Mouse (Mus musculus): ENCODE measurements around the gene Nupl1. TPM values are rescaled to one million over a fixed set of nuclear protein-coding genes. Genes with fewer than 3 reads are reported as not detected.

Gene Nupl1
- not detected in 2 replicates for polyA plus RNA-seq (2014; fragmentation: Nextera tagmentation; extraction: Ambion mirVana)

DNA sequence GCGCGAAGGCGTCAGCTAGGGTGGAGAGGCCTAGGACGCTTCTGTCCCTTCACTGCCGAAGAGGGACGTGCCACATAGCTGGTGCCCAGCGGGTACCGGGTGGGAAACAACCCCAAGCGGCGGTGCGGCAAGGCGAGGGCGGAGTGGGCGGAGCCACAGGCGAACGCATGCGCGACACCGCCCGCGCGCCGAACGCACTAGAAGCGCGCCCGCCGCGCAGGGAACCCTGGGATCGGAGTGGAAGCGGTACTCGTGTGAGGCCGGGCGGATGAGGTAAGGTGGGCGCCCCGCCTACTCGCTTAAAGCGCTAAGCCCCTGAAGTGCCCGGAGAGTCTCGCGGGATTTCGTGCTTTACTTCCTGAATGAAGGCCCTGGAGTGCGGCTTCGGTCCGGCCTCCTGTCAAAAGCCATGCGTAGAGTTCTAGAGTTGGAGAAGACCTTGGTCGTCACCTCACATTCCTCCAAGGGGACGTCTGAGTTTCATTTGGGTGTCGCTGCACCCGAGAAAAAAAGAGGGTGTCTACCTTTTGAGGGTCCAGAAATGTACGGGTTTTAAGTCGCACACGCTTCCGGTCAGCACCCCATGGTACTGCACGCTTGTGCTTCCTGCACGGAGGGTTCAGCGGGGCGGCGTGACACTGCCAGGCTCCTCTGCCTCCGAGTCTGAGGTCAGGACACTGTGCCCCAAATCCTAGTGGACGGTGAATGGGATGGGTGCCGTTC lies at the start of gene Nupl1, which contains the start of gene Gm49336:
Gene Nupl1, minus strand, starts transcription at position 151 of the 723 bp plus-strand sequence.
Gene Gm49336, minus strand, starts transcription at position 227 of the 723 bp plus-strand sequence.
- ATAC-seq (replicated peaks; ENCODE audit: insufficient number of reproducible peaks, low FRiP score, low TSS enrichment, low read depth), result peak; percentile 98
- H3K9ac ChIP-seq (replicated peaks; ENCODE audit: low read length), result peak within 1 kb of the TSS; percentile 94

DNA sequence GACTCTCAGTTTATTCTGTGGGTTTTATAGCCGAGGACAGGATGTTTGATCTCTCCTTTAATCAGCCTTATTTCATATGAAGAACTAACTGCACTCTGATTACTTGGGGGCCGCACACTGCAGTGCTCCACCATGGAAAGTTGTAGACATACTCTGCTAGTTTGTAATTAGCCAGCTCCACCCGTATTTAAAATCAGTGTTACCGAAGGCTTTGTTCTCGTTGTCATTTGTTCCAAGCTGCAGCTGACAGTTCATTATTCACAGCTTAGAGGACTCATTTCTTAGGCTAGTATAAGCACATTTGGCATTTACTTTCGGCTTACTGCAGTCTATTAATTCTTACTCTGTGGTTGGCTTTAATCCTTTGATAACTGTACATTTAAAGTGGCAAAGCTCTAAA lies 49.8 kb upstream of the Nupl1 start:
- no peaks in the 10 kb centered on the region for H3K36me3 ChIP-seq (replicated peaks; ENCODE audit: control insufficient read depth, insufficient read depth, low read depth, low read length)
- H3K4me2 ChIP-seq (ENCODE audit: low read depth, low read length), result no peak overlapping the region
- no peak overlapping the region for H3K27ac ChIP-seq (replicated peaks; ENCODE audit: low read depth, low read length)
- 77% methylated on average over 6 of the region's 6 CpGs for WGBS
- ATAC-seq (replicated peaks; ENCODE audit: insufficient number of reproducible peaks, low FRiP score, low TSS enrichment, low read depth), result no peak
- no peak for DNase-seq (ENCODE audit: low spot score)
- H3K4me1 ChIP-seq (ENCODE audit: control insufficient read depth, insufficient read depth, low read length), result no peaks in the 10 kb centered on the region
- no peak overlapping the region for H3K9ac ChIP-seq (replicated peaks; ENCODE audit: low read length)
- H3K9me3 ChIP-seq (replicated peaks; ENCODE audit: control insufficient read depth, low read length), result no peaks in the 10 kb centered on the region
- no peaks in the 10 kb centered on the region for H3K27me3 ChIP-seq (ENCODE audit: control insufficient read depth, insufficient read depth, low read length)
- H3K4me3 ChIP-seq (ENCODE audit: low read depth, low read length), result no peak overlapping the region

More for the DNA sequence above, at the start of gene Nupl1, which contains the start of gene Gm49336:
- peak within 1 kb of the TSS; percentile 93 for H3K4me3 ChIP-seq (ENCODE audit: low read depth, low read length)
- H3K4me1 ChIP-seq (ENCODE audit: control insufficient read depth, insufficient read depth, low read length), result no peaks in the 10 kb centered on the region
- H3K9me3 ChIP-seq (replicated peaks; ENCODE audit: control insufficient read depth, low read length), result no peaks in the 10 kb centered on the region
- peak; percentile 100 for DNase-seq (ENCODE audit: low spot score)
- H3K4me2 ChIP-seq (ENCODE audit: low read depth, low read length), result peak within 1 kb of the TSS; percentile 85
- H3K27me3 ChIP-seq (ENCODE audit: control insufficient read depth, insufficient read depth, low read length), result no peaks in the 10 kb centered on the region
- H3K36me3 ChIP-seq (replicated peaks; ENCODE audit: control insufficient read depth, insufficient read depth, low read depth, low read length), result no peaks in the 10 kb centered on the region
- peak within 1 kb of the TSS; percentile 73 for H3K27ac ChIP-seq (replicated peaks; ENCODE audit: low read depth, low read length)
- WGBS, result under 1% methylated on average over 62 of the region's 62 CpGs

DNA sequence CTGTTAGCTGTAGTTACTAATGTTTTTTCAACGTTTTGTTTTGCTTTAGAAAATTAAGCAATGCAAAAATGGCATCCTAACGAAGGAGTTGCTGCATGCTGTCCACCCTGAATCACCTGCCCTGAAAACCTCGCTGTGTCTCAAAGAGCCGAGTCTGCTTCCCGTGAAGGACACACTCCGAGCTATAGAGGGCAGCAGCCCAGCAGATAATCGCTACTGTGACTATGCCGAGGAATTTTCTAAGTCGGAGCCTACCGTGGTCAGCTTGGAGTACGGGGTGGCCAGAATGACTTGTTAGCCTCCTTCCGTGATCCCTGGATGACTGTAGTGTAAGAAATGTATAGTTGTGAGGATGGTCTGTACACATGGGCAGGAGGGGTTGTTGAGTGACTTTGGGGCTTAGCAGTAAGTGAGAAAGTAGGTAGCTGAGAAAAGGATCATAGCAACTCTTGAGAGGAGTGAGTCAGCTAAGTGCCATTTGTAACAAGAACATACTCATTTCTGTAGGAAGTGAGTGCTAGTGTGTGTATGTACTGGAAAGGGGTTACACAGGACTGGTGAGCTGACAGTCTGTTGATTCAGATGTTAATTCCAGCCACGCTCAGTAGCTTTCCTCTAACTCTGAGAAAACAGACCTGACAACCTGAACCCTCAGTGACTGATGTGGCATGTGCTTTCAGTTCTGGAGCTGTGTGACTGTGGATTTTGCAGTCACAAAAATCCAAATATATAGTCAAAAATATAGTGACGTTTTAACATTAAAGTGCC lies 49.2 kb upstream of the Nupl1 start:
- Histone ChIP-seq H3K27me3 (ENCODE audit: control insufficient read depth, insufficient read depth, low read length) (no peaks in the 10 kb centered on the region), H3K4me3 (ENCODE audit: low read depth, low read length) (no peak overlapping the region), H3K4me2 (ENCODE audit: low read depth, low read length) (no peak overlapping the region), H3K9me3 (replicated peaks; ENCODE audit: control insufficient read depth, low read length) (no peaks in the 10 kb centered on the region), H3K27ac (replicated peaks; ENCODE audit: low read depth, low read length) (no peak overlapping the region), H3K9ac (replicated peaks; ENCODE audit: low read length) (no peak overlapping the region), H3K36me3 (replicated peaks; ENCODE audit: control insufficient read depth, insufficient read depth, low read depth, low read length) (no peaks in the 10 kb centered on the region), H3K4me1 (ENCODE audit: control insufficient read depth, insufficient read depth, low read length) (no peaks in the 10 kb centered on the region)
- ATAC-seq (replicated peaks; ENCODE audit: insufficient number of reproducible peaks, low FRiP score, low TSS enrichment, low read depth) (no peak), DNase-seq (ENCODE audit: low spot score) (peak; percentile 5)
- 70% methylated on average over 14 of the region's 14 CpGs for WGBS

DNA sequence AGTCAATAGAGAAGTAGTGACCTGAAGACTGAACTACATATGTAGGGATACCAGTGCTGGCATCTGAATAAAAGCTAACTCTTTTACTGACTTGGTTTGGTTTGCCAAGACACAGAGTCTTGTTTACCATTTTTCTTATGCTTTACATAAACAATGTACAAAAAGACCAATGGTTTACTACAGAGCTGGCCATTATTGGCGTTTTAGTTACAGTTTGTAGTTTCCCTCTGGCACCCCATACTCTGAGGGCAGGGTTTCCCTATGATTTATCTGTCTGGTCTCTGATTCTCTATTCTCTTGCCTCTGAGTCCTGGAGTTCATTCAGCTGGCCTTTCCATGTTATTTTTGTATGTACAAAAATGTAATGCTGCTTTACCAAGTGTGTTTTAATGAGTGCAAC lies 44.3 kb upstream of the Nupl1 start:
- Histone ChIP-seq H3K4me1 (ENCODE audit: control insufficient read depth, insufficient read depth, low read length) (no peaks in the 10 kb centered on the region), H3K4me2 (ENCODE audit: low read depth, low read length) (no peak overlapping the region), H3K36me3 (replicated peaks; ENCODE audit: control insufficient read depth, insufficient read depth, low read depth, low read length) (no peaks in the 10 kb centered on the region), H3K4me3 (ENCODE audit: low read depth, low read length) (no peak overlapping the region), H3K27me3 (ENCODE audit: control insufficient read depth, insufficient read depth, low read length) (no peaks in the 10 kb centered on the region), H3K9ac (replicated peaks; ENCODE audit: low read length) (no peak overlapping the region), H3K9me3 (replicated peaks; ENCODE audit: control insufficient read depth, low read length) (no peaks in the 10 kb centered on the region), H3K27ac (replicated peaks; ENCODE audit: low read depth, low read length) (no peak overlapping the region)
- DNase-seq (ENCODE audit: low spot score) (no peak), ATAC-seq (replicated peaks; ENCODE audit: insufficient number of reproducible peaks, low FRiP score, low TSS enrichment, low read depth) (no peak)
- WGBS, result 86% methylated on average over 1 of the region's 1 CpGs

DNA sequence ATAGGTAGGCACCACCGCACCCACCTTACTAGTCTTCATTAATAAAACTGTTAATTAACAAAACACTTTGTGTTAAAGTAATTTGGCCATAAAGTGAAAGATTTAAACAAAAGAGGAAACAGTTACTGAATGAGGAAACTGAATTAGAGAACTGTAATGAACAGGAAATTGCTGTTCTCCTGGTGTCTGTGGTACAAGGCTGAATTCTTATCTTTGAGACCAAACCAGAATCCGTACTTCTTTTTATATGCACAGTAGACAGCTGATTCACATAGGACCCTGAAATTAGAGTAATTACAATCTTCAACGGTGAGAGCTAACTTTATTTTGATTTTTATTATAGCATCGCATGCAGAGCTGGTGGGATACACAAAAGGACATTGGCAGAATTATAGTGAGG lies 39.1 kb upstream of the Nupl1 start:
- DNase-seq (ENCODE audit: low spot score) (no peak), ATAC-seq (replicated peaks; ENCODE audit: insufficient number of reproducible peaks, low FRiP score, low TSS enrichment, low read depth) (no peak)
- WGBS, result 95% methylated on average over 4 of the region's 4 CpGs
- H3K27me3 ChIP-seq (ENCODE audit: control insufficient read depth, insufficient read depth, low read length), result no peaks in the 10 kb centered on the region
- no peaks in the 10 kb centered on the region for H3K4me1 ChIP-seq (ENCODE audit: control insufficient read depth, insufficient read depth, low read length)
- no peak overlapping the region for H3K4me2 ChIP-seq (ENCODE audit: low read depth, low read length)
- no peak overlapping the region for H3K9ac ChIP-seq (replicated peaks; ENCODE audit: low read length)
- no peak overlapping the region for H3K27ac ChIP-seq (replicated peaks; ENCODE audit: low read depth, low read length)
- H3K36me3 ChIP-seq (replicated peaks; ENCODE audit: control insufficient read depth, insufficient read depth, low read depth, low read length), result no peaks in the 10 kb centered on the region; the same call in 1 of the 2 replicates
- no peaks in the 10 kb centered on the region for H3K9me3 ChIP-seq (replicated peaks; ENCODE audit: control insufficient read depth, low read length)
- H3K4me3 ChIP-seq (ENCODE audit: low read depth, low read length), result no peak overlapping the region

DNA sequence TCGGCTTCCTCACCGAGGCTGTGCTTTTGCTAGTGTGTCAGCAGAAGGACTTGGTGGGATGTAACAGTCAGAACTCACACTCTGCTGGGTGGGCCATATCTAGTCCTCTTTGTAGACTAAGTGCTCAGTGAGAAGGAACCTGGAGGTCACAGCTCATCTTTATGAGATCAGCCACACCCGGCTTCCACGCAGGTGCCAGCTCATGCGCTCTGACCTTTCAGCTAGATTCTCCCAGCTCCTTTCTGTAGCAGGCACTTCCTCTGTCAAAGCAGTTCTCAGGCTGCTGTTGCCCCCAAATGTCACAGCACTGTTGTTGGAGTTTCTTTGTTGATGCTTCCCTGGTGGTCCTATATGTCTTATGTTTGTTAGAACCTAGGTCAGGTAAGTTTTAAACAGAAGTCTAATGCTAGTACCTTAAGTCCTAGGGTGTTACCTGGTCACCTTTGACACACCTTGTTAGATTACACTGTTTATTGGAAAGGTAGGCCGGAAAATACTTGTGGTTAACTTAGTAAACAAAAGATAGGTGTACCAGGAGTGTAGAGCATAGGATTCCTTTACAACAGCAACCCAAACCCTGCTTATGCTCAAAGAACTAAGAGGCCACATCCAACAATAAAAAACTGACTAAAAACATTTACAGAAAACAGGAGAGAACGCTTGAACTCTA lies 35.1 kb upstream of the Nupl1 start:
- DNase-seq (ENCODE audit: low spot score), result no peak
- Histone ChIP-seq H3K9me3 (replicated peaks; ENCODE audit: control insufficient read depth, low read length) (no peaks in the 10 kb centered on the region), H3K4me3 (ENCODE audit: low read depth, low read length) (no peak overlapping the region), H3K9ac (replicated peaks; ENCODE audit: low read length) (no peak overlapping the region), H3K4me1 (ENCODE audit: control insufficient read depth, insufficient read depth, low read length) (no peaks in the 10 kb centered on the region), H3K27ac (replicated peaks; ENCODE audit: low read depth, low read length) (no peak overlapping the region), H3K36me3 (replicated peaks; ENCODE audit: control insufficient read depth, insufficient read depth, low read depth, low read length) (no peaks in the 10 kb centered on the region; the same call in 1 of the 2 replicates), H3K4me2 (ENCODE audit: low read depth, low read length) (no peak overlapping the region), H3K27me3 (ENCODE audit: control insufficient read depth, insufficient read depth, low read length) (no peaks in the 10 kb centered on the region)
- ATAC-seq (replicated peaks; ENCODE audit: insufficient number of reproducible peaks, low FRiP score, low TSS enrichment, low read depth), result no peak
- 88% methylated on average over 7 of the region's 7 CpGs for WGBS

DNA sequence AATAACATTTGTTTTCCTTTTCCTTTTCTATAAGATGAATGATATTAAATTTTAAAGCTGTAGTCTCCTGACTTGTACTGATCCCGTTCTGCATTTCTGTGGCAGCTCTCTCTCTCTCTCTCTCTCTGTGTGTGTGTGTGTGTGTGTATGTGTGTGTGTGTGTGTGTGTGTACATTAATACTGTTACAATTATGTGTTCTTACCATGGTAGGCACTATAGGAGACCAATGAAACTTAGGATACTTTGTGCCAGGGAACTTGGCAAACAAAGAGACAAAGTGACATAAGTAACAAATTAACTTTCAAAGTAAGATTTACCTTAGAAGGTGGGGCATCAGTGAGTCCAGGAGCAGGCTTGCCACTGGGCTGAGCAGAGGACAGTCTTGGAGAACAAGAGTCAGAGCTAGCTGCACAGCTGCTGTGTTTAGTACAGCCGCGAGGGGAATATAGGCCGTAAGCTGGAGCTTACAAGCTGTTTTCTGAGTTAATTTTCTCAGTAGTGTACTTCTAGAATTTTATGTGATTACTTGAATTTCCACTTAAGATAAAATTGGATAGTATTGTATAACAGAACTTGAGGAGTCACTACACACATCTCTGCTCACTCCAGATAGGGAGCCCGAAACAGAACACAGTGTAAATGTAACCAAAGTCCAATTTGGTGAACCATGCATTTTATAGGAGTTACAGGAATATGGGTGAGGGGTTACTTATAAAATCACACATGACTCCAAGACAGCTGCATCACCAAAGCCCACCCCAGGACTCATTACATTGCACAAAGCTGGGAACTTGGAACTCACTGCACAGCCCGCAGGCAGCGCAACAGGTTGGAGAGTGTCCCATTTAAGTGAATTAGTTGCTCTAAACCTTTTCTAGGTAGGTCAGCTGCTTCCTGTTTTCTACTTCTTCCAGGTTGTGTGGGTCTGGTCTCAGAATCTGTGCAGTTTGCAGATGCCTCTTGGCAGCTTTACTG lies 24.4 kb upstream of the Nupl1 start:
- no peak for ATAC-seq (replicated peaks; ENCODE audit: insufficient number of reproducible peaks, low FRiP score, low TSS enrichment, low read depth)
- 91% methylated on average over 7 of the region's 7 CpGs for WGBS
- no peaks in the 10 kb centered on the region for H3K4me1 ChIP-seq (ENCODE audit: control insufficient read depth, insufficient read depth, low read length)
- no peaks in the 10 kb centered on the region for H3K36me3 ChIP-seq (replicated peaks; ENCODE audit: control insufficient read depth, insufficient read depth, low read depth, low read length)
- no peak overlapping the region for H3K27ac ChIP-seq (replicated peaks; ENCODE audit: low read depth, low read length)
- H3K4me2 ChIP-seq (ENCODE audit: low read depth, low read length), result no peak overlapping the region
- DNase-seq (ENCODE audit: low spot score), result no peak
- no peak overlapping the region for H3K9ac ChIP-seq (replicated peaks; ENCODE audit: low read length)
- no peaks in the 10 kb centered on the region for H3K27me3 ChIP-seq (ENCODE audit: control insufficient read depth, insufficient read depth, low read length)
- H3K9me3 ChIP-seq (replicated peaks; ENCODE audit: control insufficient read depth, low read length), result no peaks in the 10 kb centered on the region
- H3K4me3 ChIP-seq (ENCODE audit: low read depth, low read length), result no peak overlapping the region

Data from embryonic facial prominence, embryonic 11.5 days (tissue).